Mouse (Mus musculus): ENCODE data around the gene Trabd.

Gene Trabd

GRCm38 (mm10) chr15:89126622-89127021 is 51.7 kb downstream of the Trabd start:
- no peak for DNase-seq (ENCODE audit: low read depth, low spot score)

- no peak for DNase-seq (ENCODE audit: low read depth, low spot score)
Observed at GRCm38 (mm10) chr15:89127364-89127940, 52.5 kb downstream of the Trabd start.

- peak; percentile 94 for DNase-seq (ENCODE audit: low read depth, low spot score)
Observed at GRCm38 (mm10) chr15:89128382-89129350, 53.7 kb downstream of the Trabd start, which contains the start of gene Hdac10. Gene Hdac10 (minus strand): TSS chr15:89128700.

GRCm38 (mm10) chr15:89130245-89130644 is 55.3 kb downstream of the Trabd start:
- DNase-seq (ENCODE audit: low read depth, low spot score), result no peak

- DNase-seq (ENCODE audit: low read depth, low spot score), result no peak
Observed at GRCm38 (mm10) chr15:89131316-89131715, 56.4 kb downstream of the Trabd start.

Data from brain, adult 2 months (tissue).